15 mouse cellular contexts compared by ENCODE assay signal in genomic region chr19:47699743-47700142, GRCm38 (mm10). TPM values are rescaled to one million over a fixed set of nuclear protein-coding genes. Genes with fewer than 3 reads are reported as not detected.
DNase-seq lines count a peak whose midpoint lies in the region; ATAC-seq and TF ChIP-seq lines count a peak whose summit lies in the region.
"Had no signal": no experiment of that assay in that cellular context is flagged by ENCODE, and none has a peak within 500 bp of the region (broad histone marks: within the 10 kb centered on the region; RNA-seq: fewer than 3 reads in every experiment).

No protein-coding gene starts in this region.

- no peak for TF ChIP-seq CTCF in testis, adult 2 months (IDR thresholded peaks at IDR 0.05; ENCODE audit: control insufficient read depth, insufficient read depth, insufficient replicate concordance, low read depth, low read length)
- TF ChIP-seq CTCF in stomach, postnatal 0 days (IDR thresholded peaks at IDR 0.05; ENCODE audit: low read depth), result no peak

- H3K27me3 ChIP-seq in kidney, embryonic 15.5 days, result no peaks in the 10 kb centered on the region
- no peaks in the 10 kb centered on the region for H3K27me3 ChIP-seq in kidney, embryonic 14.5 days (ENCODE audit: control insufficient read depth, insufficient read depth, low read length)
- no peaks in the 10 kb centered on the region for H3K27me3 ChIP-seq in testis, adult 2 months (ENCODE audit: control insufficient read depth, insufficient read depth, low read length)
- no peaks in the 10 kb centered on the region for H3K27me3 ChIP-seq in stomach, postnatal 0 days (ENCODE audit: control insufficient read depth, insufficient read depth, low read length)
- no peaks in the 10 kb centered on the region for H3K27me3 ChIP-seq in forebrain, embryonic 14.5 days (replicated peaks; ENCODE audit: control insufficient read depth, insufficient read depth, low read length)
- H3K27me3 ChIP-seq: liver, embryonic 13.5 days had no signal

- no peak overlapping the region for H3K4me3 ChIP-seq in kidney, embryonic 15.5 days (replicated peaks)
- no peak overlapping the region for H3K4me3 ChIP-seq in kidney, embryonic 14.5 days (ENCODE audit: low read length)
- no peak overlapping the region for H3K4me3 ChIP-seq in testis, adult 2 months (ENCODE audit: control insufficient read depth, low read depth, low read length)
- H3K4me3 ChIP-seq in stomach, postnatal 0 days (ENCODE audit: low read depth, low read length), result no peak overlapping the region
- no peak overlapping the region for H3K4me3 ChIP-seq in forebrain, embryonic 14.5 days (ENCODE audit: low read depth, low read length)
- H3K4me3 ChIP-seq: layer of hippocampus, adult 2 months; liver, embryonic 13.5 days had no signal

- no peaks in the 10 kb centered on the region for H3K9me3 ChIP-seq in kidney, embryonic 15.5 days (replicated peaks)
- H3K9me3 ChIP-seq in kidney, embryonic 14.5 days (ENCODE audit: control insufficient read depth, low read length), result no peaks in the 10 kb centered on the region
- no peaks in the 10 kb centered on the region for H3K9me3 ChIP-seq in stomach, postnatal 0 days (ENCODE audit: control insufficient read depth, low read length)
- H3K9me3 ChIP-seq in forebrain, embryonic 14.5 days (replicated peaks; ENCODE audit: control insufficient read depth, low read length), result no peaks in the 10 kb centered on the region
- H3K9me3 ChIP-seq: liver, embryonic 13.5 days had no signal

- no peak overlapping the region for H3K9ac ChIP-seq in kidney, embryonic 15.5 days
- no peak overlapping the region for H3K9ac ChIP-seq in kidney, embryonic 14.5 days (ENCODE audit: low read depth, low read length)
- H3K9ac ChIP-seq in stomach, postnatal 0 days (ENCODE audit: low read length), result no peak overlapping the region
- H3K9ac ChIP-seq in forebrain, embryonic 14.5 days (ENCODE audit: low read length), result no peak overlapping the region
- H3K9ac ChIP-seq: liver, embryonic 13.5 days had no signal

- WGBS in kidney, embryonic 15.5 days, result 25% methylated on average over 9 of the region's 9 CpGs
- WGBS in kidney, embryonic 14.5 days, result 28% methylated on average over 9 of the region's 9 CpGs
- 29% methylated on average over 9 of the region's 9 CpGs for WGBS in stomach, postnatal 0 days
- 92% methylated on average over 9 of the region's 9 CpGs for WGBS in forebrain, embryonic 14.5 days

- H3K4me2 ChIP-seq in kidney, embryonic 15.5 days, result no peak overlapping the region
- H3K4me2 ChIP-seq in kidney, embryonic 14.5 days (replicated peaks; ENCODE audit: low read depth, low read length), result no peak overlapping the region
- H3K4me2 ChIP-seq in stomach, postnatal 0 days (replicated peaks; ENCODE audit: low read depth), result no peak overlapping the region
- no peak overlapping the region for H3K4me2 ChIP-seq in forebrain, embryonic 14.5 days (ENCODE audit: low read length)
- H3K4me2 ChIP-seq: liver, embryonic 13.5 days had no signal

- no peak for ATAC-seq in kidney, embryonic 15.5 days (replicated peaks; ENCODE audit: low FRiP score)
- ATAC-seq in kidney, embryonic 14.5 days (ENCODE audit: low FRiP score, low TSS enrichment), result no peak
- ATAC-seq in stomach, postnatal 0 days (ENCODE audit: low FRiP score, low TSS enrichment), result peak; percentile 80
- no peak for ATAC-seq in forebrain, embryonic 14.5 days
- ATAC-seq: CD4-positive, CD25-positive, alpha-beta regulatory T cell, adult 4 months had no signal

- peaks cover 9% of the 10 kb centered on the region; the same call in 1 of the 2 replicates for H3K4me1 ChIP-seq in kidney, embryonic 15.5 days
- H3K4me1 ChIP-seq in kidney, embryonic 14.5 days (ENCODE audit: control insufficient read depth, insufficient read depth, low read length), result 0 out of 2 replicates have a peak, but pooled peaks cover 5% of the 10 kb centered on the region
- H3K4me1 ChIP-seq in testis, adult 2 months (ENCODE audit: control insufficient read depth, insufficient read depth, low read length), result peaks cover 3% of the 10 kb centered on the region
- no peaks in the 10 kb centered on the region; the same call in 1 of the 2 replicates for H3K4me1 ChIP-seq in stomach, postnatal 0 days (replicated peaks; ENCODE audit: control insufficient read depth, insufficient read depth)
- H3K4me1 ChIP-seq in forebrain, embryonic 14.5 days (ENCODE audit: control insufficient read depth, insufficient read depth, low read length), result no peaks in the 10 kb centered on the region
- H3K4me1 ChIP-seq: liver, embryonic 13.5 days had no signal

- no peak for TF ChIP-seq POLR2A in testis, adult 2 months (IDR thresholded peaks at IDR 0.05; ENCODE audit: control insufficient read depth, low read depth, low read length)

- no peaks in the 10 kb centered on the region for H3K36me3 ChIP-seq in kidney, embryonic 15.5 days
- no peaks in the 10 kb centered on the region for H3K36me3 ChIP-seq in kidney, embryonic 14.5 days (ENCODE audit: control insufficient read depth, insufficient read depth, low read length)
- no peaks in the 10 kb centered on the region for H3K36me3 ChIP-seq in testis, adult 2 months (ENCODE audit: control insufficient read depth, insufficient read depth, low read length)
- no peaks in the 10 kb centered on the region for H3K36me3 ChIP-seq in stomach, postnatal 0 days (ENCODE audit: control insufficient read depth, insufficient read depth, low read length)
- no peaks in the 10 kb centered on the region for H3K36me3 ChIP-seq in forebrain, embryonic 14.5 days (ENCODE audit: control insufficient read depth, insufficient read depth, low read length)
- H3K36me3 ChIP-seq: liver, embryonic 13.5 days had no signal

- 0 out of 2 replicates have a peak overlapping the region, but pooled peaks have one; percentile 7 for H3K27ac ChIP-seq in kidney, embryonic 15.5 days
- H3K27ac ChIP-seq in kidney, embryonic 14.5 days (ENCODE audit: low read depth, low read length), result no peak overlapping the region
- H3K27ac ChIP-seq in testis, adult 2 months (ENCODE audit: control insufficient read depth, insufficient read depth, low read depth, low read length), result peak overlapping the region; percentile 46; the same call in 1 of the 2 replicates
- H3K27ac ChIP-seq in stomach, postnatal 0 days (replicated peaks), result peak overlapping the region; percentile 49; the same call in 1 of the 2 replicates
- no peak overlapping the region for H3K27ac ChIP-seq in forebrain, embryonic 14.5 days (ENCODE audit: low read depth, low read length)
- H3K27ac ChIP-seq: layer of hippocampus, adult 2 months; liver, embryonic 13.5 days had no signal

- DNase-seq in testis, postnatal 14 days (ENCODE audit: low spot score), result no peak
- DNase-seq in brain, adult 2 months (ENCODE audit: low read depth, low spot score), result peak; percentile 8
- DNase-seq in stomach, postnatal 0 days (ENCODE audit: low spot score), result no peak
- no peak for DNase-seq in forebrain, embryonic 14.5 days (ENCODE audit: low spot score)
- DNase-seq in layer of hippocampus, adult 8-10 months (ENCODE audit: low spot score in 2 of 2), result no peak
- DNase-seq: cerebellum, adult 11 months; heart, postnatal 14 days; liver, embryonic 13.5 days; thymus, adult 18-20 months had no signal

- TF ChIP-seq EP300 in stomach, postnatal 0 days (optimal IDR thresholded peaks at IDR 0.05), result no peak

RNA-seq across cellular contexts. Expression of gene Col17a1, which starts 7.8 kb away (rescaled TPM):
- polyA plus RNA-seq in kidney, embryonic 15.5 days (2015; fragmentation: Nextera tagmentation; extraction: Ambion mirVana), result 0.49 and 0.84 TPM in 2 replicates
- 0.34 and 0.50 TPM in 2 replicates for polyA plus RNA-seq in kidney, embryonic 14.5 days (2014; fragmentation: Nextera tagmentation; extraction: Ambion mirVana)
- polyA plus RNA-seq in testis, adult 2 months (2012; rRNA removed), result 2.1 and 2.9 TPM in 2 replicates
- polyA plus RNA-seq in stomach, postnatal 0 days (2015; fragmentation: Nextera tagmentation; extraction: Ambion mirVana), result 13.9 and 20.1 TPM in 2 replicates
- polyA plus RNA-seq in forebrain, embryonic 14.5 days (2014; fragmentation: Nextera tagmentation; extraction: Ambion mirVana), result 0.12 and 0.15 TPM in 2 replicates
- under 1 TPM in 1 of 4 experiments, not detected in 3; 0.17 TPM for total RNA-seq in layer of hippocampus, adult 8-10 months (2022)
- total RNA-seq: layer of hippocampus, adult 2 months; megakaryocyte, adult 5-6 weeks had no signal
- polyA plus RNA-seq: CD4-positive, CD25-positive, alpha-beta regulatory T cell, adult 4 months had no signal

RNA-seq across cellular contexts. Expression of gene Sfr1, which starts 31.7 kb away (rescaled TPM):
- 237 and 238 TPM in 2 replicates for polyA plus RNA-seq in kidney, embryonic 15.5 days (2015; fragmentation: Nextera tagmentation; extraction: Ambion mirVana)
- polyA plus RNA-seq in kidney, embryonic 14.5 days (2014; fragmentation: Nextera tagmentation; extraction: Ambion mirVana), result 268 and 309 TPM in 2 replicates
- polyA plus RNA-seq in testis, adult 2 months (2012; rRNA removed), result 34.1 and 37.8 TPM in 2 replicates
- polyA plus RNA-seq in stomach, postnatal 0 days (2015; fragmentation: Nextera tagmentation; extraction: Ambion mirVana), result 181 and 186 TPM in 2 replicates
- polyA plus RNA-seq in forebrain, embryonic 14.5 days (2014; fragmentation: Nextera tagmentation; extraction: Ambion mirVana), result 206 and 212 TPM in 2 replicates
- 100 to 1,000 TPM in 1 of 4 experiments, 10 to 100 TPM in 3; 89.0 to 103 (median 98.2) TPM for total RNA-seq in layer of hippocampus, adult 8-10 months (2022)

Comparison
In these comparisons a context has a peak if more than half of its experiments do, and no peak if none do; other contexts are left out.
1. H3K27ac ChIP-seq: peak in kidney, embryonic 15.5 days (single experiment), testis, adult 2 months (single experiment) and stomach, postnatal 0 days (single experiment); none in kidney, embryonic 14.5 days (single experiment) and forebrain, embryonic 14.5 days (single experiment).